Mouse (Mus musculus): Measurements from ENCODE around the gene Arf1. TPM values are rescaled to one million over a fixed set of nuclear protein-coding genes. Genes with fewer than 3 reads are reported as not detected.
A peak's percentile ranks its signal among the peaks of the same experiment; 100 is the strongest.

The Arf1 gene
- polyA plus RNA-seq, 1 experiment from 2014 or later = 617 TPM

GRCm38 (mm10) chr11:59208153-59208831, 19.8 kb downstream of the Arf1 start, which contains the start of gene 2310033P09Rik:
2310033P09Rik (plus strand) TSS chr11:59208321.
- Histone ChIP-seq H3K4me2 (ENCODE audit: low read depth, low read length) (peak within 1 kb of the TSS; percentile 80), H3K9me3 (ENCODE audit: control insufficient read depth, low read length) (no peaks in the 10 kb centered on the region), H3K27me3 (ENCODE audit: control insufficient read depth, insufficient read depth, low read length) (no peaks in the 10 kb centered on the region), H3K9ac (replicated peaks; ENCODE audit: low read depth, low read length) (peak within 1 kb of the TSS; percentile 80), H3K4me1 (ENCODE audit: control insufficient read depth, insufficient read depth, low read length) (peaks cover 9% of the 10 kb centered on the region), H3K27ac (ENCODE audit: low read depth, low read length) (peak within 1 kb of the TSS; percentile 89), H3K36me3 (ENCODE audit: control insufficient read depth, insufficient read depth, low read length) (peaks cover 30% of the 10 kb centered on the region), H3K4me3 (ENCODE audit: low read depth, low read length) (peak within 1 kb of the TSS; percentile 92)
- peak; percentile 87 for ATAC-seq (ENCODE audit: low read depth)
- under 1% methylated on average over 67 of the region's 67 CpGs for WGBS

GRCm38 (mm10) chr11:59202081-59202995, 25.7 kb downstream of the Arf1 start, which contains the start of gene Mrpl55:
Mrpl55 (plus strand) TSS chr11:59202486.
- ATAC-seq (ENCODE audit: low read depth) = peak; percentile 91
- Histone ChIP-seq H3K4me1 (ENCODE audit: control insufficient read depth, insufficient read depth, low read length) (peaks cover 13% of the 10 kb centered on the region), H3K9me3 (ENCODE audit: control insufficient read depth, low read length) (no peaks in the 10 kb centered on the region), H3K9ac (replicated peaks; ENCODE audit: low read depth, low read length) (peak within 1 kb of the TSS; percentile 78), H3K36me3 (ENCODE audit: control insufficient read depth, insufficient read depth, low read length) (peaks cover 10% of the 10 kb centered on the region), H3K27me3 (ENCODE audit: control insufficient read depth, insufficient read depth, low read length) (no peaks in the 10 kb centered on the region), H3K4me2 (ENCODE audit: low read depth, low read length) (peak within 1 kb of the TSS; percentile 91), H3K4me3 (ENCODE audit: low read depth, low read length) (peak within 1 kb of the TSS; percentile 84), H3K27ac (ENCODE audit: low read depth, low read length) (no peak within 1 kb of the TSS)
- 1% methylated on average over 63 of the region's 63 CpGs for WGBS

DNA sequence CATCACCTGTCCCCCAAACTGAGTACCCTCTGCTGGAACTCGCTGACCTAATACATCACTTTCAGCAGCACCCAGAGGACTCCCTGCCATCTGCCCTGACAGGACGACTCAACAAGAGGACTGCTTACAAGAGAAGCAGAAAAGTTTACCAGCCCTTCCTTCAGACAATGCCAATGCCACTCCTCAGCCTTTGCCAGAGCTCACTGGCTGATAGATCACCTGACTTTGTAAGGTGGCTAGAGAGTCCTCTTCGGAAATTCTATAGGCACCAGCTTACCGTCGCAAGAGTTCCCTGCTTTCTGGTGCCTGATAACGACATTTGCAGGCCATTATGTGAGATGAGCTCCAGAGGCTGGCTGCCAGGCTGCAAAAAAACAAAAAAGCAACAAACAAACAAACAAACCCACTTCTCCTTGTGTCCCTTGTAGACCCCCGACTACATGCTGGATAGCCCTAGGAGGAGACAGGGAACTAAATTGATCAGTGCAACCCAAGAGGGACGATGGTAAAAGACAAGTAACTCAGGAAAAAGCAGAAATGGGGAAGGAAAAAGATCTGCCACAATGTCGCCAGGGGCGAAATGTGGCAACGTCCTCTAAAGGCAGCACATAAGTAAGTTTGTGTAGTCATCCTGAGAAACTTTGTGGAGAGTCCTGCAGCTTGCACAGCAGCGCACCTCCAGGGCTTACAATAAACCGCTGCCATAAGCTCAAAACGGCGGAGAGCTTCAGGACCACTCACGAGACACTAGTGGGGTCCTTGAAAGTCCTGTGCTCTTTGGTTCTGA, 26.7 kb downstream of the Arf1 start:
- no peak for ATAC-seq (ENCODE audit: low read depth)
- H3K9me3 ChIP-seq (ENCODE audit: control insufficient read depth, low read length) = no peaks in the 10 kb centered on the region
- peak overlapping the region; percentile 91 for H3K4me2 ChIP-seq (ENCODE audit: low read depth, low read length)
- H3K9ac ChIP-seq (replicated peaks; ENCODE audit: low read depth, low read length) = peak overlapping the region; percentile 78; the same call in 1 of the 2 replicates
- 32% methylated on average over 16 of the region's 16 CpGs for WGBS
- H3K4me1 ChIP-seq (ENCODE audit: control insufficient read depth, insufficient read depth, low read length) = peaks cover 13% of the 10 kb centered on the region
- peaks cover 7% of the 10 kb centered on the region for H3K36me3 ChIP-seq (ENCODE audit: control insufficient read depth, insufficient read depth, low read length)
- no peak overlapping the region for H3K27ac ChIP-seq (ENCODE audit: low read depth, low read length)
- H3K27me3 ChIP-seq (ENCODE audit: control insufficient read depth, insufficient read depth, low read length) = no peaks in the 10 kb centered on the region
- H3K4me3 ChIP-seq (ENCODE audit: low read depth, low read length) = peak overlapping the region; percentile 84

DNA sequence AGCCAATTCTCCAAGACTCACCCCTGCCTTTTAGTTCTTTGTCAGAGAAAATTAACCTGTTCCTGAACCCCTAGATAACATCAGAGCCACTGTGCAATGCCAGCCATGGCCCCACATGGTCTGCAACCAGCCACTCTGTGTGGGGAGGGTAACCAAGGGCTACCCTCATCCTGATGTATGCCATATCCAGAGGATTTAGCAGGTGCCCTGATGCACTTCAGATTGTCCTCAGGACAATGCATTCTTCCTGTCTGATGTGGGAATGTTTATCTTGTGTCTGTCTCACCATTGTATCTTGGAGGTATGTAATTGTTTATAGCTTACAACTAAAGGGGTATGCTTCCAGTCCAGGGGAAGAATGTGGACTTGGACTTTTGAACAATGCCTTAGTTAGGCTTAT, 31.8 kb downstream of the Arf1 start:
- no peak overlapping the region for H3K4me2 ChIP-seq (ENCODE audit: low read depth, low read length)
- H3K9ac ChIP-seq (replicated peaks; ENCODE audit: low read depth, low read length) = no peak overlapping the region
- no peaks in the 10 kb centered on the region for H3K9me3 ChIP-seq (ENCODE audit: control insufficient read depth, low read length)
- no peak overlapping the region for H3K4me3 ChIP-seq (ENCODE audit: low read depth, low read length)
- no peak for ATAC-seq (ENCODE audit: low read depth)
- no peak overlapping the region for H3K27ac ChIP-seq (ENCODE audit: low read depth, low read length)
- peaks cover 3% of the 10 kb centered on the region; the same call in 1 of the 2 replicates for H3K4me1 ChIP-seq (ENCODE audit: control insufficient read depth, insufficient read depth, low read length)
- no peaks in the 10 kb centered on the region for H3K36me3 ChIP-seq (ENCODE audit: control insufficient read depth, insufficient read depth, low read length)
- H3K27me3 ChIP-seq (ENCODE audit: control insufficient read depth, insufficient read depth, low read length) = no peaks in the 10 kb centered on the region

DNA sequence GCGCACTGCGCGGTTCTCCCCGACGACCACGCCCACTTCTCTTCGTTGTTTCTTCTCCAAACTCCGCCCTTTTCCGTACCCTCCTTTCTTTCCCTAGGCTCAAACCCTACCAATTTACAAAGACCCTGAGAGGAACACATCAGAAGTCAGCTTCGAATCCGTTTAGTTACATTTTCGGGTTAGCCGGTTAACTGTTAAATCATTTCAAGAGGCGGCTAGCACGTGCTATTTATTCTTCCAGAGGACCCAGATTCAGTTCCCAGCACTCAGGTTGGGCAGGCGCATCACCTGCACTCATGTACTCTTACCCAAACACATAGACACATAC, 36.0 kb downstream of the Arf1 start, which contains the start of gene Guk1:
TSS of gene Guk1 (minus strand) at position 154 of the 328 bp plus-strand sequence.
- peak within 1 kb of the TSS; percentile 45 for H3K4me2 ChIP-seq (ENCODE audit: low read depth, low read length)
- peak within 1 kb of the TSS; percentile 52 for H3K9ac ChIP-seq (replicated peaks; ENCODE audit: low read depth, low read length)
- WGBS = 5% methylated on average over 16 of the region's 16 CpGs
- no peaks in the 10 kb centered on the region for H3K9me3 ChIP-seq (ENCODE audit: control insufficient read depth, low read length)
- H3K27me3 ChIP-seq (ENCODE audit: control insufficient read depth, insufficient read depth, low read length) = no peaks in the 10 kb centered on the region
- H3K4me3 ChIP-seq (ENCODE audit: low read depth, low read length) = peak within 1 kb of the TSS; percentile 46
- peak; percentile 24 for ATAC-seq (ENCODE audit: low read depth)
- peak within 1 kb of the TSS; percentile 80 for H3K27ac ChIP-seq (ENCODE audit: low read depth, low read length)
- peaks cover 7% of the 10 kb centered on the region for H3K4me1 ChIP-seq (ENCODE audit: control insufficient read depth, insufficient read depth, low read length)
- no peaks in the 10 kb centered on the region for H3K36me3 ChIP-seq (ENCODE audit: control insufficient read depth, insufficient read depth, low read length)

GRCm38 (mm10) chr11:59191231-59192058, 36.6 kb downstream of the Arf1 start:
- WGBS = 0% methylated on average over 46 of the region's 59 CpGs
- Histone ChIP-seq H3K27me3 (ENCODE audit: control insufficient read depth, insufficient read depth, low read length) (no peaks in the 10 kb centered on the region), H3K36me3 (ENCODE audit: control insufficient read depth, insufficient read depth, low read length) (no peaks in the 10 kb centered on the region), H3K4me1 (ENCODE audit: control insufficient read depth, insufficient read depth, low read length) (peaks cover 7% of the 10 kb centered on the region), H3K9me3 (ENCODE audit: control insufficient read depth, low read length) (no peaks in the 10 kb centered on the region), H3K9ac (replicated peaks; ENCODE audit: low read depth, low read length) (peak overlapping the region; percentile 52), H3K4me2 (ENCODE audit: low read depth, low read length) (peak overlapping the region; percentile 45), H3K27ac (ENCODE audit: low read depth, low read length) (peak overlapping the region; percentile 80), H3K4me3 (ENCODE audit: low read depth, low read length) (peak overlapping the region; percentile 46)
- ATAC-seq (ENCODE audit: low read depth) = peak; percentile 94

DNA sequence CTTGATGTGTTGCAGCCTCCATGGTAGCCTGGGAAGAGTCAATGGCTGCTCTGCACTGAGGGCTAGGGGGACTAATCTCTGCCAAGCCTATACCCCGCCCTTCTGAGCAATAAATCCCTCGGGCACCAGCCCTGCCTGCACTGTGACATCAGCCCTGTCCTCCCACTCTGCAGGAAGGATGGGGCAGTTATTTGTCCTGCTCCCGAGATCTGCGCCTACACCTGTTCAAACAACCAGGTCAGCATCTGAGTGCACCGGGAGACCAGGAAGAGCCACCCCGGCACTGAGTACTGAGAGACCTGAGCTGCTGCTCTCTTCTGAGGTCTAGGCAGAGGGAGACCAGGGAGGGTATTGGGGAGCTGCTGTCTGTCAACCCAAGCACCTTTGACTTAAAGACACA, 40.4 kb downstream of the Arf1 start:
- Histone ChIP-seq H3K4me2 (ENCODE audit: low read depth, low read length) (no peak overlapping the region), H3K36me3 (ENCODE audit: control insufficient read depth, insufficient read depth, low read length) (peaks cover 17% of the 10 kb centered on the region; the same call in 1 of the 2 replicates), H3K27me3 (ENCODE audit: control insufficient read depth, insufficient read depth, low read length) (no peaks in the 10 kb centered on the region), H3K9ac (replicated peaks; ENCODE audit: low read depth, low read length) (no peak overlapping the region), H3K4me3 (ENCODE audit: low read depth, low read length) (no peak overlapping the region), H3K27ac (ENCODE audit: low read depth, low read length) (no peak overlapping the region), H3K4me1 (ENCODE audit: control insufficient read depth, insufficient read depth, low read length) (peaks cover 7% of the 10 kb centered on the region), H3K9me3 (ENCODE audit: control insufficient read depth, low read length) (no peaks in the 10 kb centered on the region)
- 70% methylated on average over 6 of the region's 6 CpGs for WGBS
- no peak for ATAC-seq (ENCODE audit: low read depth)

- H3K9ac ChIP-seq (replicated peaks; ENCODE audit: low read depth, low read length) = no peak overlapping the region
- peaks cover 23% of the 10 kb centered on the region for H3K36me3 ChIP-seq (ENCODE audit: control insufficient read depth, insufficient read depth, low read length)
- peaks cover 7% of the 10 kb centered on the region for H3K4me1 ChIP-seq (ENCODE audit: control insufficient read depth, insufficient read depth, low read length)
- no peak for ATAC-seq (ENCODE audit: low read depth)
- no peaks in the 10 kb centered on the region for H3K27me3 ChIP-seq (ENCODE audit: control insufficient read depth, insufficient read depth, low read length)
- H3K9me3 ChIP-seq (ENCODE audit: control insufficient read depth, low read length) = no peaks in the 10 kb centered on the region
- no peak overlapping the region for H3K27ac ChIP-seq (ENCODE audit: low read depth, low read length)
- no peak overlapping the region for H3K4me3 ChIP-seq (ENCODE audit: low read depth, low read length)
- no peak overlapping the region for H3K4me2 ChIP-seq (ENCODE audit: low read depth, low read length)
- WGBS = 88% methylated on average over 5 of the region's 5 CpGs
These were observed 42.6 kb downstream of the Arf1 start for GRCm38 (mm10) chr11:59185490-59185889.

Measured in neural tube, embryonic 14.5 days (tissue).